Mouse (Mus musculus): ENCODE measurements around the gene Ints13. TPM values are rescaled to one million over a fixed set of nuclear protein-coding genes. Genes with fewer than 3 reads are reported as not detected.

Gene Ints13
- total RNA-seq, 2 experiments from 2014 or later = 29.3 to 40.7 TPM

- DNase-seq (ENCODE audit: low spot score in 2 of 2) = no peak
- intact Hi-C loops (cut with DNase I) = loop anchor here (5.0 kb wide), 1 partner anchor 61 kb away; no protein-coding TSS in a partner anchor
Observed at GRCm38 (mm10) chr6:146502856-146503255, 74.8 kb downstream of the Ints13 start.

- peak; percentile 57 to 71 for DNase-seq (ENCODE audit: low spot score in 2 of 2)
- intact Hi-C loops (cut with DNase I) = loop anchor here (5.0 kb wide), 1 partner anchor 60 kb away; no protein-coding TSS in a partner anchor
Observed at GRCm38 (mm10) chr6:146501866-146502804, 75.5 kb downstream of the Ints13 start, which contains the start of gene Itpr2. Gene Itpr2, minus strand, starts transcription at chr6:146502223.

- DNase-seq (ENCODE audit: low spot score in 2 of 2) = peak in 1 of 2 experiments; percentile 20
Observed at GRCm38 (mm10) chr6:146501316-146501865, 76.2 kb downstream of the Ints13 start.

GRCm38 (mm10) chr6:146500771-146501170 is 76.9 kb downstream of the Ints13 start:
- intact Hi-C loops (cut with DNase I) = loop anchor here (5.0 kb wide), 1 partner anchor 58 kb away; no protein-coding TSS in a partner anchor
- no peak for DNase-seq (ENCODE audit: low spot score in 2 of 2)

More at GRCm38 (mm10) chr6:146501316-146501865, 76.2 kb downstream of the Ints13 start:
- intact Hi-C loops (cut with DNase I) = loop anchor here (5.0 kb wide), 1 partner anchor 59 kb away; no protein-coding TSS in a partner anchor

GRCm38 (mm10) chr6:146500206-146500605 is 77.4 kb downstream of the Ints13 start:
- intact Hi-C loops (cut with DNase I) = loop anchor here (5.0 kb wide), 1 partner anchor 58 kb away; no protein-coding TSS in a partner anchor
- DNase-seq (ENCODE audit: low spot score in 2 of 2) = no peak

Other genes with a start within 250 kb of the Ints13 start
- 10 to 100 TPM; 19.2 to 20.8 TPM for gene Itpr2, start 75.6 kb downstream of the Ints13 start, total RNA-seq (2021)
- gene Fgfr1op2, start 632 bp downstream of the Ints13 start, total RNA-seq (2021) = 10 to 100 TPM; 71.7 to 79.8 TPM
- gene Med21, start 64.7 kb upstream of the Ints13 start, total RNA-seq (2021) = 10 to 100 TPM; 38.2 to 39.1 TPM
- 10 to 100 TPM; 30.0 to 33.5 TPM for gene Tm7sf3, start 65.0 kb upstream of the Ints13 start, total RNA-seq (2021)
- 10 to 100 TPM; 19.1 to 19.3 TPM for gene Stk38l, start 147.2 kb upstream of the Ints13 start, total RNA-seq (2021)
- gene Arntl2, start 218.2 kb upstream of the Ints13 start, total RNA-seq (2021) = 1 to 10 TPM; 8.0 to 9.3 TPM

Measured in left cerebral cortex, postnatal 14 days (tissue).